Mouse (Mus musculus) kidney, postnatal 25 days (tissue): ENCODE data around the gene Nlrx1.
A peak's percentile ranks its signal among the peaks of the same experiment; 100 is the strongest.

Source experiments
- DNase-seq, 2 experiments: peaks; one replicate each; pipeline ENCODE4 v3.0.0; 2021; ENCODE audit warnings: mixed read lengths in 2 of 2

Gene Nlrx1

GRCm38 (mm10) chr9:44267319-44268026, 926 bp downstream of the Nlrx1 start:
- peak; percentile 44 to 61 for DNase-seq

- DNase-seq = no peak
Observed at GRCm38 (mm10) chr9:44266478-44267226, 1.7 kb downstream of the Nlrx1 start.

- no peak for DNase-seq
Observed at GRCm38 (mm10) chr9:44261388-44261787, 7.0 kb downstream of the Nlrx1 start.

- DNase-seq = no peak
Observed at GRCm38 (mm10) chr9:44259014-44259413, 9.4 kb downstream of the Nlrx1 start.

- DNase-seq = no peak
Observed at GRCm38 (mm10) chr9:44256213-44256612, 12.2 kb downstream of the Nlrx1 start.

GRCm38 (mm10) chr9:44255136-44255521, 13.3 kb downstream of the Nlrx1 start:
- no peak for DNase-seq

- no peak for DNase-seq
Observed at GRCm38 (mm10) chr9:44254508-44255135, 13.8 kb downstream of the Nlrx1 start.

- DNase-seq = no peak
Observed at GRCm38 (mm10) chr9:44253441-44253840, 15.0 kb downstream of the Nlrx1 start.

- DNase-seq = peak; percentile 80 to 91
Observed at GRCm38 (mm10) chr9:44251314-44251713, 17.1 kb downstream of the Nlrx1 start, which contains the start of gene Pdzd3. Gene Pdzd3 (minus strand): TSS chr9:44251471.

GRCm38 (mm10) chr9:44250445-44250844, 18.0 kb downstream of the Nlrx1 start:
- peak; percentile 25 to 46 for DNase-seq

- DNase-seq = peak; percentile 80 to 87
Observed at GRCm38 (mm10) chr9:44249181-44250146, 18.9 kb downstream of the Nlrx1 start.

GRCm38 (mm10) chr9:44247907-44248306, 20.5 kb downstream of the Nlrx1 start:
- peak in 1 of 2 experiments; percentile 48 for DNase-seq

- peak; percentile 42 to 77 for DNase-seq
Observed at GRCm38 (mm10) chr9:44243621-44244020, 24.8 kb downstream of the Nlrx1 start.

GRCm38 (mm10) chr9:44241418-44241817, 27.0 kb downstream of the Nlrx1 start:
- no peak for DNase-seq

- DNase-seq = no peak
Observed at GRCm38 (mm10) chr9:44240911-44241310, 27.5 kb downstream of the Nlrx1 start.

- no peak for DNase-seq
Observed at GRCm38 (mm10) chr9:44240399-44240798, 28.0 kb downstream of the Nlrx1 start, which contains the start of gene Ccdc153. Gene Ccdc153 (plus strand): TSS chr9:44240676.

GRCm38 (mm10) chr9:44239447-44239846, 29.0 kb downstream of the Nlrx1 start:
- peak; percentile 51 to 74 for DNase-seq

- DNase-seq = no peak
Observed at GRCm38 (mm10) chr9:44238501-44239190, 29.8 kb downstream of the Nlrx1 start.

GRCm38 (mm10) chr9:44237128-44237527, 31.3 kb downstream of the Nlrx1 start:
- peak; percentile 40 to 67 for DNase-seq

- DNase-seq = no peak
Observed at GRCm38 (mm10) chr9:44236601-44237000, 31.8 kb downstream of the Nlrx1 start.
